Mouse (Mus musculus) cerebellum, adult 2 months (tissue): ENCODE data around the gene Unc45b. TPM values are rescaled to one million over a fixed set of nuclear protein-coding genes. Genes with fewer than 3 reads are reported as not detected.

Source experiments
- DNase-seq, 2 experiments: peaks; one replicate each; pipeline ENCODE4 v3.0.0; 2021
- H3K27ac ChIP-seq: fragments of 200-500 bp; 2 replicates; pipeline ENCODE4 v1.5.1; 2012; ENCODE audit warnings: low read length, control low read depth, inconsistent platforms; ENCODE audit not compliant: insufficient read depth
- H3K27me3 ChIP-seq: fragments of 200-500 bp; 2 replicates; pipeline ENCODE4 v1.6.1; 2012; ENCODE audit warnings: inconsistent platforms, mild to moderate bottlenecking, low read length, moderate library complexity; ENCODE audit not compliant: control insufficient read depth, insufficient read depth
- H3K4me1 ChIP-seq: fragments of 200-500 bp; 2 replicates; pipeline ENCODE4 v1.6.1; 2011; ENCODE audit warnings: low read length; ENCODE audit not compliant: control insufficient read depth, insufficient read depth
- H3K4me3 ChIP-seq: fragments of 200-500 bp; replicated peaks from 2 replicates; pipeline ENCODE3; 2011; ENCODE audit warnings: mild to moderate bottlenecking, low read depth, low read length, control low read depth; ENCODE audit not compliant: insufficient read depth
- CTCF ChIP-seq: fragments of 200-500 bp; IDR thresholded peaks from 2 replicates; pipeline ENCODE4 v1.5.1; 2011; ENCODE audit warnings: low read depth, mild to moderate bottlenecking, control low read depth, low read length, moderate library complexity, borderline replicate concordance; ENCODE audit not compliant: insufficient read depth
- POLR2A ChIP-seq: fragments of 200-500 bp; IDR thresholded peaks from 2 replicates; pipeline ENCODE4 v1.6.1; 2011; ENCODE audit warnings: low read length, control low read depth, borderline replicate concordance; ENCODE audit not compliant: insufficient read depth
- WGBS: fragments of 180-500 bp; shearing (Covaris S2); methylation state at CpG from one replicate; pipeline ENCODE4 v1.1.7; 2018; 5-methylcytosine and 5-hydroxymethylcytosine counted together
- polyA plus RNA-seq: library from polyadenylated mRNA; depleted of rRNA; stranded (reverse); fragments of >200 nt; gene quantifications from 2 replicates; pipeline ENCODE4 v1.2.3, GENCODE M21; 2012

Gene Unc45b
- polyA plus RNA-seq, 1 experiment = 1.9 TPM

- no peak overlapping the region for H3K27ac ChIP-seq
- DNase-seq = peak; percentile 67 to 74
- TF ChIP-seq CTCF (no peak), POLR2A (no peak)
- H3K27me3 ChIP-seq = no peaks in the 10 kb centered on the region
- H3K4me3 ChIP-seq = no peak overlapping the region
- no peaks in the 10 kb centered on the region for H3K4me1 ChIP-seq
- 42% methylated on average over 20 of the region's 20 CpGs for WGBS
Measured at GRCm38 (mm10) chr11:82901606-82902310, 8.6 kb upstream of the Unc45b start.

DNA sequence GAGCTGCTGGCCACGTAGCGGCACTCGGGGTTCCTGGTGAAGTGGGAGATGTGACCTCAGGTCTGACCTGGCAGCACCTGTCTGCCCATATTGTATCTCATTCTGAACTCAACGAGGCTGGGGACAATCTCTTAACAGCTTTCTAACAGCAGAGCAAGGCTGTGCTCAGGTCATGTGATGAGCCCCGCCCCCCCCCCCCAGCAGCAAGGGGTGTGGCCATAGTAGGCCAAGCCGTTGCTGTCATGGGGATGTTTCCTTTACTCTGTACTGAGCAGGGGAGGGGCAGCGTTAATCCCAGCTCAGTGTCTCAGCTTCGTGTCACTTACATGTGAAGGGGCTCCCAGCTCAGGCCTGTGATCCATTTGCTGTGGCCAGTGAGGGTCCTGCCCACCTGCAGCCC, 5.4 kb upstream of the Unc45b start:
- TF ChIP-seq CTCF (no peak), POLR2A (no peak)
- 66% methylated on average over 8 of the region's 8 CpGs for WGBS
- Histone ChIP-seq H3K4me1 (peaks cover 4% of the 10 kb centered on the region; the same call in 1 of the 2 replicates), H3K4me3 (no peak overlapping the region), H3K27ac (no peak overlapping the region), H3K27me3 (no peaks in the 10 kb centered on the region)
- no peak for DNase-seq

DNA sequence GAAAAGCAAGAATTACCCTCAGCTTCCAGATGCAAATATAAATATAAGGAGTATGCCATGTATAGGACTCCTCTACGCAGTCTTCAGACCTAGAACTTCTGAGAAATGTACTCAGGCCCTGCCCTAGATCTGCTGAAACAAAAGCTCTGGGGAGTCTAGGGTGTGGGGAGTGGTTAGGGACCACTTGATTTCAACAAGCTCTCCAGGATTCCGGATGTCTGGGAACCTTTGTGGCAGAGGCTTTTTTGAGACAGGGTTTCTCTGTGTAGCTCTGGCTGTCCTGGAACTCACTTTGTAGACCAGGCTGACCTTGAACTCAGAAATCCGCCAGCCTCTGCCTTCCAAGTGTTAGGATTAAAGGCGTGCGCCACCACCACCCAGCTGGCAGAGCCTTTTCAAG, 4.5 kb upstream of the Unc45b start:
- no peak for DNase-seq
- no peak for TF ChIP-seq POLR2A
- TF ChIP-seq CTCF = no peak
- H3K4me1 ChIP-seq = peaks cover 4% of the 10 kb centered on the region; the same call in 1 of the 2 replicates
- H3K4me3 ChIP-seq = no peak overlapping the region
- no peaks in the 10 kb centered on the region for H3K27me3 ChIP-seq
- WGBS = 86% methylated on average over 5 of the region's 5 CpGs
- H3K27ac ChIP-seq = no peak overlapping the region

DNA sequence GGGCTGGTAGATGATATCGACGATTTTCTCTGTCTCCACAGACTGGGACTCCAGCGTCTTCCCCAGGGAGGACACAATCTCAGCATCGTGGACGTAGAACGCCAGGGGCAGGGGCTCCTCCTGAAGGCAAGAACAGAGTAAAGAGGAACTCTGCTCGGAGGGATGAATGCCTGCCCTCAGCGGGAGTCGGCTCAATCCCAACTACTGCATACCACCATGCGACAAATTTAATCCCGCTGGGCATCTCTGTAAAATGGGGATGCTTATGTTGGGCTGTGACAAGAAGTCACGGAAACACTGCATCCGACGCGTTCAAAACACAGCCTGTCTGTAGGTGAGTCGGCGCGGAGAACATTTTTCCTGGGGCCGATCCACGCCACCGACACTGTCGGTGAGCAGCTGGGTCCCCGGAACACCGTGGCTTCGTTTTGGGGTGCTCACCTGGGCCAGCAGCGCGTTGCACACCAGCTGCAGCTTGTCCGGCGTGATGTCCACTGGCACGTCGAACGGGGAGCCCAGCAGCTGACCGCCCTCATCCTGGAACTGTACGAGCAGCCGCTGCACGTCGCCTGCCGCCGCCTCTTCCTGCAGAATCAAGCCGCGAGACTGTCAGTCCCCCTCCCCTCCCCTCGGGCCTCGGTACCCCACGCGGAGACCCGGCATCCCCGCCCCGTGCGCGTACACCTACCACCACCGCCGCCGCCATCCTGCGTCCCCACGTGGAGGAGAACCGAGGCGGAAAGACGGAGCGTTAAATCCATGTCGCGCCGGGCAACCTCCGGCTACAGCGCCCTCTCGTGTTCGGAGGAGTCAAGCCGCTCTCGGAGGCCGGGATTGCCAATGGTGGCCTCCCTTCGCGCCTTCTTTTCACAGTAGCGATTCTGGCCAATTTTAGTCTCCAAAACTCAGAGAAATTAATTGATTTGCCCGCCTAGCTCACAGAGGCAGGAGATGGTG, 2.4 kb upstream of the Unc45b start, which contains the start of gene Nle1:
Gene Nle1 (minus strand): TSS at position 761 of the 957 bp plus-strand sequence.
- H3K27ac ChIP-seq = no peak within 1 kb of the TSS
- TF ChIP-seq CTCF (peak; percentile 82), POLR2A (peak; percentile 65)
- H3K4me1 ChIP-seq = peaks cover 4% of the 10 kb centered on the region; the same call in 1 of the 2 replicates
- DNase-seq = peak; percentile 89 to 95
- WGBS = under 1% methylated on average over 72 of the region's 73 CpGs
- no peaks in the 10 kb centered on the region for H3K27me3 ChIP-seq
- peak within 1 kb of the TSS; percentile 57 for H3K4me3 ChIP-seq

- TF ChIP-seq POLR2A (no peak), CTCF (no peak)
- 56% methylated on average over 10 of the region's 10 CpGs for WGBS
- H3K27me3 ChIP-seq = no peaks in the 10 kb centered on the region
- no peak for DNase-seq
- H3K4me3 ChIP-seq = no peak overlapping the region
- peaks cover 4% of the 10 kb centered on the region; the same call in 1 of the 2 replicates for H3K4me1 ChIP-seq
- H3K27ac ChIP-seq = no peak overlapping the region
Measured at GRCm38 (mm10) chr11:82908608-82908989, 1.8 kb upstream of the Unc45b start.

DNA sequence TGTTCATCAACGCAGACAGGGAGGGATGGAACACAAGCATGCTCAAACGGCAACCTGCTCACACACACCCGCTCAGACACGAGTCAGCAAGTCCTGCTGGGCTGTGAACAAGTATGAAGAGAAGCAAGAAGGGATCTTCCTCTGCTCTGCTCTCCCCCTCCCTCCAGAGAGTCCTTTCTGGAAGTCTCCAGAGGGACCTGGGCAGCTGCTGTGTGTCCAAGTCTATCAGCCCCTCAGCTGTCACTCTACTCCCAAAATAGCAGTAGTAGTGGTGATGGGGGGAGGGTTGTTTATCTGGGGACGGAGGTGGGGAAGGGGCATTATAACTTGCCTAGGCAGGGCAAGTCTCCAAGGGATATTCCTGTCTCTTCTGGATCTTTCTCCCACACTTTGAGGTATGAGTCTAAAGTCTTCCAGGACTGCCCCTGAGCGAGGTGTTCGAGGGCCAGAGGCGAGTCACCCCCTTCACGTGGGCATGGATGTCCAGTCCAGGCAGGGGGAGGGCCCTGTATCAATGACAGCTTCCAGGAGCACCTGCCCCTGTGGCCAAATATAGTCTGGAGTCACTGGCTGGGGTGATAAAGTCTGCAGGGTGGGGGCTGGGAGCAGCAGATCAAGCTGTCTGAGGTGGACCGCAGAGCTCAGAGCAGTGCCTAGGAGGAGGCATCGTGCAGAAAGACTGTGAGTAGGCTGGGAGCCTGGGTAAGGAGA, 484 bp downstream of the Unc45b start:
- WGBS = 70% methylated on average over 11 of the region's 11 CpGs
- H3K4me1 ChIP-seq = peaks cover 4% of the 10 kb centered on the region; the same call in 1 of the 2 replicates
- no peak overlapping the region for H3K27ac ChIP-seq
- TF ChIP-seq POLR2A = no peak
- TF ChIP-seq CTCF = no peak
- DNase-seq = no peak
- H3K27me3 ChIP-seq = no peaks in the 10 kb centered on the region
- H3K4me3 ChIP-seq = no peak overlapping the region

- peak; percentile 60 to 78 for DNase-seq
- WGBS = 8% methylated on average over 16 of the region's 16 CpGs
- Histone ChIP-seq H3K27me3 (no peaks in the 10 kb centered on the region), H3K4me3 (no peak overlapping the region), H3K4me1 (no peaks in the 10 kb centered on the region), H3K27ac (no peak overlapping the region)
- no peak for TF ChIP-seq POLR2A
- TF ChIP-seq CTCF = peak; percentile 96
Measured at GRCm38 (mm10) chr11:82914711-82915352, 4.5 kb downstream of the Unc45b start.
